Mouse (Mus musculus) CH12.LX (cell line): ENCODE measurements around the gene Mmp28. TPM values are rescaled to one million over a fixed set of nuclear protein-coding genes. Genes with fewer than 3 reads are reported as not detected.

Experiments used
- DNase-seq: peaks from one replicate; pipeline ENCODE4 v3.0.0-alpha.2; 2013; ENCODE audit errors: extremely low read depth
- H3K27ac ChIP-seq: 2 replicates; pipeline ENCODE4 v1.5.1; 2012; ENCODE audit warnings: low read depth, mild to moderate bottlenecking, control low read depth, moderate library complexity; ENCODE audit not compliant: insufficient read depth
- H3K27me3 ChIP-seq: replicated peaks from 2 replicates; pipeline ENCODE3; 2012; ENCODE audit warnings: inconsistent platforms
- H3K36me3 ChIP-seq, 2 experiments: replicated peaks in 1 of 2; 2 replicates each; pipeline versions ENCODE3 to v1.6.1; 2012; ENCODE audit warnings: inconsistent platforms in 1 of 2, low read length in 1 of 2, mild to moderate bottlenecking in 1 of 2, mixed read lengths in 1 of 2, moderate library complexity in 1 of 2; ENCODE audit not compliant: control insufficient read depth in 1 of 2, insufficient read depth in 1 of 2
- H3K4me1 ChIP-seq, 2 experiments: 2 replicates each; pipeline ENCODE4 v1.6.1; 2012; ENCODE audit warnings: inconsistent platforms in 1 of 2, moderate library complexity in 1 of 2; ENCODE audit not compliant: insufficient read depth in 2 of 2, control insufficient read depth in 1 of 2
- H3K4me2 ChIP-seq: 2 replicates; pipeline ENCODE4 v1.6.1; 2012; ENCODE audit warnings: low read depth, mild to moderate bottlenecking, control low read depth; ENCODE audit not compliant: poor library complexity, insufficient read depth, severe bottlenecking
- H3K4me3 ChIP-seq, 3 experiments: fragments of 150-350 bp in 1 of 3; sonication (generic) in 1 of 3; replicated peaks in 1 of 3; 2 replicates each; pipeline versions ENCODE3 to v1.5.1; 2011 to 2012; ENCODE audit warnings: low read depth in 2 of 3, low read length in 2 of 3, mild to moderate bottlenecking in 2 of 3, moderate library complexity in 2 of 3, control low read depth in 1 of 3, improper control_type of control experiment in 1 of 3, inconsistent platforms in 1 of 3, mixed read lengths in 1 of 3; ENCODE audit not compliant: poor library complexity in 1 of 3
- H3K79me2 ChIP-seq: replicated peaks from 2 replicates; pipeline ENCODE4 v1.6.1; 2012; ENCODE audit warnings: mild to moderate bottlenecking, moderate library complexity; ENCODE audit not compliant: control insufficient read depth, poor library complexity, insufficient read depth, severe bottlenecking; ENCODE audit errors: extremely low read depth
- H3K9ac ChIP-seq: 2 replicates; pipeline ENCODE4 v1.6.1; 2012; ENCODE audit warnings: low read depth, mild to moderate bottlenecking, control low read depth, moderate library complexity; ENCODE audit not compliant: insufficient read depth
- H3K9me3 ChIP-seq: replicated peaks from 2 replicates; pipeline ENCODE3; 2012; ENCODE audit warnings: low read length, inconsistent platforms, mixed read lengths
- CHD1 ChIP-seq: IDR thresholded peaks from 2 replicates; pipeline ENCODE4 v1.6.1; 2012; ENCODE audit warnings: low read depth, low read length, improper control_type of control experiment, inconsistent platforms
- E2F4 ChIP-seq: IDR thresholded peaks from 2 replicates; pipeline ENCODE4 v1.6.1; 2011; ENCODE audit warnings: low read depth, low read length, improper control_type of control experiment; ENCODE audit not compliant: insufficient replicate concordance
- ELF1 ChIP-seq: IDR thresholded peaks from 2 replicates; pipeline ENCODE4 v1.6.1; 2014; ENCODE audit warnings: low read depth, mild to moderate bottlenecking, inconsistent platforms, low read length, improper control_type of control experiment
- EP300 ChIP-seq: IDR thresholded peaks from 2 replicates; pipeline ENCODE4 v1.6.1; 2011; ENCODE audit warnings: low read length, improper control_type of control experiment
- ETS1 ChIP-seq: conservative IDR thresholded peaks from 2 replicates; pipeline ENCODE4 v1.6.1; 2012; ENCODE audit warnings: low read depth, mild to moderate bottlenecking, inconsistent platforms, low read length, improper control_type of control experiment, moderate library complexity
- GABPA ChIP-seq: IDR thresholded peaks from 2 replicates; pipeline ENCODE4 v1.6.1; 2012; ENCODE audit warnings: low read depth, low read length, improper control_type of control experiment, inconsistent platforms; ENCODE audit not compliant: insufficient replicate concordance
- HCFC1 ChIP-seq: IDR thresholded peaks from 2 replicates; pipeline ENCODE4 v1.6.1; 2012; ENCODE audit warnings: low read depth, mild to moderate bottlenecking, inconsistent platforms, low read length, improper control_type of control experiment
- IRF4 ChIP-seq: IDR thresholded peaks from 2 replicates; pipeline ENCODE4 v1.6.1; 2014; ENCODE audit warnings: low read depth, mild to moderate bottlenecking, inconsistent platforms, low read length, improper control_type of control experiment
- JUN ChIP-seq: IDR thresholded peaks from 2 replicates; pipeline ENCODE4 v1.6.1; 2011; ENCODE audit warnings: low read depth, mild to moderate bottlenecking, low read length, improper control_type of control experiment, moderate library complexity; ENCODE audit not compliant: insufficient read depth
- JUND ChIP-seq: conservative IDR thresholded peaks from 2 replicates; pipeline ENCODE4 v1.6.1; 2011; ENCODE audit warnings: low read depth, low read length, improper control_type of control experiment
- KAT2A ChIP-seq: IDR thresholded peaks from 2 replicates; pipeline ENCODE4 v1.6.1; 2012; ENCODE audit warnings: low read length, improper control_type of control experiment, inconsistent platforms; ENCODE audit not compliant: insufficient replicate concordance
- MAFK ChIP-seq: IDR thresholded peaks from 2 replicates; pipeline ENCODE4 v1.6.1; 2011; ENCODE audit warnings: low read length, improper control_type of control experiment; ENCODE audit not compliant: insufficient replicate concordance
- MAX ChIP-seq: IDR thresholded peaks from 2 replicates; pipeline ENCODE4 v1.6.1; 2011; ENCODE audit warnings: low read length, improper control_type of control experiment
- MAZ ChIP-seq: IDR thresholded peaks from 2 replicates; pipeline ENCODE4 v1.6.1; 2012; ENCODE audit warnings: low read depth, mild to moderate bottlenecking, inconsistent platforms, low read length, improper control_type of control experiment, moderate library complexity
- MEF2A ChIP-seq: IDR thresholded peaks from 2 replicates; pipeline ENCODE4 v1.6.1; 2014; ENCODE audit warnings: low read depth, mild to moderate bottlenecking, inconsistent platforms, low read length, improper control_type of control experiment, borderline replicate concordance
- MXI1 ChIP-seq: IDR thresholded peaks from 2 replicates; pipeline ENCODE4 v1.6.1; 2011; ENCODE audit warnings: mild to moderate bottlenecking, low read depth, low read length, improper control_type of control experiment
- MYC ChIP-seq: IDR thresholded peaks from 2 replicates; pipeline ENCODE4 v1.6.1; 2011; ENCODE audit warnings: low read depth, mild to moderate bottlenecking, improper control_type of control experiment, low read length
- NELFE ChIP-seq: IDR thresholded peaks from 2 replicates; pipeline ENCODE4 v1.6.1; 2011; ENCODE audit warnings: low read depth, low read length, improper control_type of control experiment
- NRF1 ChIP-seq: IDR thresholded peaks from 2 replicates; pipeline ENCODE4 v1.6.1; 2014; ENCODE audit warnings: low read depth, mild to moderate bottlenecking, inconsistent platforms, low read length, improper control_type of control experiment, moderate library complexity
- POLR2A ChIP-seq: IDR thresholded peaks from 2 replicates; pipeline ENCODE4 v1.6.1; 2011; ENCODE audit warnings: low read depth, mild to moderate bottlenecking, improper control_type of control experiment, low read length
- SIN3A ChIP-seq: IDR thresholded peaks from 2 replicates; pipeline ENCODE4 v1.6.1; 2012; ENCODE audit warnings: low read length, improper control_type of control experiment, inconsistent platforms
- TCF12 ChIP-seq: IDR thresholded peaks from 2 replicates; pipeline ENCODE4 v1.6.1; 2014; ENCODE audit warnings: low read depth, mild to moderate bottlenecking, inconsistent platforms, low read length, improper control_type of control experiment
- USF1 ChIP-seq: IDR thresholded peaks from 2 replicates; pipeline ENCODE4 v1.6.1; 2014; ENCODE audit warnings: low read depth, mild to moderate bottlenecking, inconsistent platforms, low read length, improper control_type of control experiment
- USF2 ChIP-seq: conservative IDR thresholded peaks from 2 replicates; pipeline ENCODE4 v1.6.1; 2011; ENCODE audit warnings: low read depth, low read length, improper control_type of control experiment
- ZC3H11A ChIP-seq: IDR thresholded peaks from 2 replicates; pipeline ENCODE4 v1.6.1; 2012; ENCODE audit warnings: low read depth, mild to moderate bottlenecking, inconsistent platforms, low read length, improper control_type of control experiment
- ZKSCAN1 ChIP-seq: IDR thresholded peaks from 2 replicates; pipeline ENCODE4 v1.6.1; 2012; ENCODE audit warnings: low read depth, inconsistent platforms, low read length, improper control_type of control experiment, borderline replicate concordance
- ZMIZ1 ChIP-seq: IDR thresholded peaks from 2 replicates; pipeline ENCODE4 v1.6.1; 2012; ENCODE audit warnings: low read depth, mild to moderate bottlenecking, inconsistent platforms, low read length, improper control_type of control experiment
- ZNF384 ChIP-seq: IDR thresholded peaks from 2 replicates; pipeline ENCODE4 v1.6.1; 2012; ENCODE audit warnings: low read depth, low read length, improper control_type of control experiment, inconsistent platforms
- dilution Hi-C: fragments of 300-500 bp; cut with MboI; formaldehyde crosslinking; loops from 2 replicates; pipeline ENCODE4 v1.14.3; 2020; ENCODE audit warnings: low sequenced_read_pairs; ENCODE audit not compliant: extremely low pct_unique_long_range_greater_than_20kb, extremely low pct_ligation_motif_present
- in situ Hi-C: fragments of 300-500 bp; cut with MboI; formaldehyde crosslinking; loops from 3 replicates; pipeline ENCODE4 v1.14.3; 2019; ENCODE audit warnings: low sequenced_read_pairs, low pct_ligation_motif_present, low pct_unique_long_range_greater_than_20kb, mixed read lengths
- polyA plus RNA-seq: library from polyadenylated mRNA; unstranded; fragments of >175 nt; gene quantifications from 2 replicates; pipeline ENCODE4 v1.2.1, GENCODE M21; 2012; ENCODE audit warnings: low read depth; ENCODE audit not compliant: insufficient read length
- total RNA-seq, 2 experiments: library from RNA; depleted of rRNA; stranded (reverse); fragments of 300-350 nt in 1 of 2; fragments of >200 nt in 1 of 2; gene quantifications; 2 replicates each; pipeline ENCODE4 v1.2.3; 2012 to 2014

Mmp28 gene
- total and polyA plus RNA-seq, 3 experiments, result 0.17 TPM; not detected in 2

- Histone ChIP-seq H3K36me3 (no peaks in the 10 kb centered on the region), H3K4me2 (no peak overlapping the region), H3K79me2 (no peaks in the 10 kb centered on the region), H3K27me3 (peaks cover 60% of the 10 kb centered on the region), H3K9me3 (peaks cover 17% of the 10 kb centered on the region), H3K27ac (no peak overlapping the region), H3K9ac (no peak overlapping the region), H3K4me3 (no peak overlapping the region), H3K4me1 (peaks cover 3 to 6% of the 10 kb centered on the region in 2 experiments; a peak in 3 of 4 replicates)
- TF ChIP-seq ZNF384 (no peak), SIN3A (0 out of 2 replicates have a peak, but pooled peaks have one; percentile 0)
- in situ Hi-C loops (loop anchor here (10.0 kb wide), 2 partner anchors 194 to 294 kb away; no protein-coding TSS in a partner anchor), dilution Hi-C loops (no loop called here)
- DNase-seq, result no peak
These were observed 21.6 kb downstream of the Mmp28 start for GRCm38 (mm10) chr11:83441235-83441634.

GRCm38 (mm10) chr11:83440081-83441064 is 22.5 kb downstream of the Mmp28 start:
- Histone ChIP-seq H3K27me3 (peaks cover 66% of the 10 kb centered on the region), H3K4me1 (peaks cover 3 to 6% of the 10 kb centered on the region in 2 experiments; a peak in 3 of 4 replicates), H3K79me2 (no peaks in the 10 kb centered on the region), H3K27ac (no peak overlapping the region), H3K36me3 (no peaks in the 10 kb centered on the region), H3K4me3 (peak overlapping the region; percentile 58 to 70 (median 62)), H3K4me2 (peak overlapping the region; percentile 70), H3K9me3 (peaks cover 17% of the 10 kb centered on the region), H3K9ac (peak overlapping the region; percentile 41; the same call in 1 of the 2 replicates)
- dilution Hi-C loops (no loop called here), in situ Hi-C loops (loop anchor here (10.0 kb wide), 2 partner anchors 194 to 294 kb away; no protein-coding TSS in a partner anchor)
- peak; percentile 96 for DNase-seq
- TF ChIP-seq ETS1, result no peak; the same call in 1 of the 2 replicates
- TF ChIP-seq IRF4, result peak; percentile 78
- peak; percentile 55; the same call in 1 of the 2 replicates for TF ChIP-seq MEF2A
- no peak for TF ChIP-seq JUND
- peak; percentile 75 for TF ChIP-seq TCF12
- TF ChIP-seq SIN3A, result peak; percentile 84
- peak; percentile 92 for TF ChIP-seq ELF1
- TF ChIP-seq MXI1, result peak; percentile 54; the same call in 1 of the 2 replicates
- no peak for TF ChIP-seq E2F4
- no peak for TF ChIP-seq JUN
- peak; percentile 79 for TF ChIP-seq MAX
- TF ChIP-seq GABPA, result no peak
- TF ChIP-seq CHD1, result no peak
- peak; percentile 78 for TF ChIP-seq NELFE
- peak; percentile 65; the same call in 1 of the 2 replicates for TF ChIP-seq MYC
- 0 out of 2 replicates have a peak, but pooled peaks have one; percentile 16 for TF ChIP-seq EP300
- no peak for TF ChIP-seq USF2
- TF ChIP-seq USF1, result no peak
- TF ChIP-seq ZC3H11A, result peak; percentile 40
- TF ChIP-seq KAT2A, result 0 out of 2 replicates have a peak, but pooled peaks have one; percentile 9
- peak; percentile 42; the same call in 1 of the 2 replicates for TF ChIP-seq ZMIZ1
- peak; percentile 59 for TF ChIP-seq POLR2A
- peak; percentile 10; the same call in 1 of the 2 replicates for TF ChIP-seq HCFC1
- TF ChIP-seq ZNF384, result 0 out of 2 replicates have a peak, but pooled peaks have one; percentile 29
- TF ChIP-seq MAFK, result no peak
- TF ChIP-seq MAZ, result peak; percentile 57; the same call in 1 of the 2 replicates
- no peak for TF ChIP-seq ZKSCAN1
- TF ChIP-seq NRF1, result 0 out of 2 replicates have a peak, but pooled peaks have one; percentile 8
